Mouse (Mus musculus): ENCODE data around the gene Csk. TPM values are rescaled to one million over a fixed set of nuclear protein-coding genes. Genes with fewer than 3 reads are reported as not detected.

The Csk gene
- polyA plus RNA-seq, 1 experiment from 2014 or later, result 41.1 TPM

DNA sequence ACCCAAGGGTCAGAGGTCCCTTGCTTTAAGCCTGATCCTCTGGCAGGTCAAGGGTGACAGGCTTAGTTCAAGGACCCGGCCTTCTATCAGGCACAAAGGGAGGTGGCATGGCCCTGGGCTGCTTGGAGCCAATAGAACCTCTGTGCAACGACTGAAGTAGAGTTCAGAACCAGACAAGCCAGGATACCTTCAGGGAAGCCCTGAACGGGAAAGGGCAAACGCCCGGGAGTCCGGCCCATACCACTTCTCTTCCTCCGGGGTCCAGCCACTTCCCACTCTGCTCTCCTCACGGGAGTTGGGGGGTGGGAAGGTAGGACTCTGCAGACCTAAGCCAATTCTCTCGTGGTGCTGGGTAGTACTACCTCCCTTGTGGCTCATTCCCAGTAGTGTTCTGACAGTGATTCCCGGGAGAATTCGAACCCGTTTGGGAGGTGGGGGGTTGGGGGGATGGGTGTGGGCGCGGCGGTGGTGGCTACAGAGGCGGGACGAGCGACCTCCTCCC, 8.9 kb downstream of the Csk start:
- no peaks in the 10 kb centered on the region for H3K27me3 ChIP-seq
- WGBS, result under 1% methylated on average over 18 of the region's 18 CpGs
- peak overlapping the region; percentile 97 for H3K4me2 ChIP-seq (replicated peaks)
- H3K27ac ChIP-seq, result peak overlapping the region; percentile 97
- H3K36me3 ChIP-seq, result peaks cover 8% of the 10 kb centered on the region; the same call in 1 of the 2 replicates
- peak overlapping the region; percentile 100 for H3K9ac ChIP-seq
- ATAC-seq (ENCODE audit: insufficient number of reproducible peaks, insufficient read depth, low FRiP score, low TSS enrichment), result peak; percentile 3; the same call in 1 of the 2 replicates
- peaks cover 49% of the 10 kb centered on the region for H3K4me1 ChIP-seq
- peak overlapping the region; percentile 99 for H3K4me3 ChIP-seq
- H3K9me3 ChIP-seq, result no peaks in the 10 kb centered on the region

DNA sequence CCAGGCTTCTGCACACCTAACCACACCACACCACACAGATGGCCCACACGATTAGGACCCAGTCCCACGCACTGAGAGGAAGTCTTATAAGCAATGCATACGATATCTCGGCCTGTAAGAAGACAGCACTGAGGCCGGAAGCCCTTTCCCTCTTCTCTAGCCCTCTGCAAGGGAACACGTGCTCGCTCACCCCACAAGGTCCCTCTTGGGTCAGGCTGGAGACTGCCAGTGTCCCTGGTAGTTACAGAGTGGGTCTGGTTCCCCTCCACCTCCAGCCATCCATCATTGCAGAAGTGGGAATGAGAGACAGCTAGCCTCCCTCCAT, 9.6 kb downstream of the Csk start:
- Histone ChIP-seq H3K36me3 (peaks cover 8% of the 10 kb centered on the region; the same call in 1 of the 2 replicates), H3K27ac (0 out of 2 replicates have a peak overlapping the region, but pooled peaks have one; percentile 36), H3K9ac (peak overlapping the region; percentile 100), H3K27me3 (no peaks in the 10 kb centered on the region), H3K4me3 (peak overlapping the region; percentile 99), H3K4me2 (replicated peaks) (peak overlapping the region; percentile 97), H3K4me1 (peaks cover 56% of the 10 kb centered on the region), H3K9me3 (no peaks in the 10 kb centered on the region)
- 42% methylated on average over 7 of the region's 7 CpGs for WGBS
- ATAC-seq (ENCODE audit: insufficient number of reproducible peaks, insufficient read depth, low FRiP score, low TSS enrichment), result no peak

GRCm38 (mm10) chr9:57643169-57643855, 10.1 kb downstream of the Csk start:
- Histone ChIP-seq H3K4me1 (peaks cover 61% of the 10 kb centered on the region), H3K9me3 (no peaks in the 10 kb centered on the region), H3K36me3 (peaks cover 8% of the 10 kb centered on the region; the same call in 1 of the 2 replicates), H3K4me3 (peak overlapping the region; percentile 99), H3K27me3 (no peaks in the 10 kb centered on the region), H3K4me2 (replicated peaks) (peak overlapping the region; percentile 97), H3K9ac (peak overlapping the region; percentile 100), H3K27ac (0 out of 2 replicates have a peak overlapping the region, but pooled peaks have one; percentile 36)
- no peak for ATAC-seq (ENCODE audit: insufficient number of reproducible peaks, insufficient read depth, low FRiP score, low TSS enrichment)
- 55% methylated on average over 9 of the region's 9 CpGs for WGBS

DNA sequence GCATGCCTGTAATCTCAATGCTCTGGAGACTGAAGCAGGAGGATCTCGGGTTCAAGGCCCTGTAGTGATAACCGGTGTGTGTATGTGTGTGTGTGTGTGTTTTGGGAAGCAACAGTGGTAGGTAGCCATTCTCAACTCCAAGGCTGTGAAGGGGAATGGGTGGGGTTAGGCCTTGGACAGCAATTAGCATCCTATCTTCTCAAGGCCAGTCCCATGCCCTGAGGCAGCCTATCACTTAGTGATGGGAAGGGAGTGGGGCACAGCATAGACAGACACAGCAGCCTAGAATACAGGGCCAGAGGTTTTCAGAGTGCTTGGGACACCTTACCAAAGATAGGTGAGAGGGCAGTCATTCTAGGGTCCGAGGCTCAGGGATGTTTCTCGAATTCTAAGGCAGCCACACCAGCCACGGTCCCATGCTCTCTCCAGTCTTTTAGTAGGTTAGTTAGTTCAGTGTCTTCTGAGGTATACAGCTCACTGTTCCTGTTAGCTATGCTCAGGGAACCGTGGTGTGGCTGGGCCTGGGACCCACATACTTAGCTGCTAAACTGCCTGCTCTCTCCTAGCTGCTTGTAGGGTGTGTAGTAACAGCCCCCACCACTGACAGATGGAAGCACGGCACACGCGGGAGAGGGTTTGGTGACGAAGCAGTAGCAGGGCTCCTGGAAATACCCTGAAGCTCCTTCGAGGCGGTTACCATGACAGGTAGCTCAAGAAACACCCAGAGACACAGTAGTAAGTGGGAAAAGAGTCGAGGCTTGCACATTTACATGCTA, 11.5 kb downstream of the Csk start:
- WGBS, result 83% methylated on average over 13 of the region's 13 CpGs
- Histone ChIP-seq H3K4me3 (no peak overlapping the region), H3K36me3 (peaks cover 8% of the 10 kb centered on the region; the same call in 1 of the 2 replicates), H3K27ac (no peak overlapping the region), H3K27me3 (no peaks in the 10 kb centered on the region), H3K9ac (no peak overlapping the region), H3K4me1 (peaks cover 73% of the 10 kb centered on the region), H3K4me2 (replicated peaks) (no peak overlapping the region), H3K9me3 (no peaks in the 10 kb centered on the region)
- no peak for ATAC-seq (ENCODE audit: insufficient number of reproducible peaks, insufficient read depth, low FRiP score, low TSS enrichment)

DNA sequence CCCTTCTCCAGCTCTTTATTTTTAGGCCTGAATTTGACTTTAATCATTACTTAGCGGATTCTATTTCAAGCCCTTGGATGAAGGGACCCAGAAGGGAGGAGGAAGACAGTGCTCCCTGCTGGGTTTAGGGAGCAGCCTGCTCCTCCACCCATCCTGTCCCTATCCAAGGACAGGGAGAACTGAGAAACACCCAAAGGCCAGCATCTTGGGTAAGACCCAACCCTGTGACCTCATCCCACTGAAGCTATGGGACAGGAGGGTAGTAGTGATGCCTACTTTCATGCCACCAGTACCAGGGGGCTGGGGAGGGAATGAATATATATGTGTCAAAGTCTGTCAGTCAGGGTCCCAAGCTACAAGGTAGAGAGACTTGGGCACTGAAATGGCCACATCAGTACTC, 12.4 kb downstream of the Csk start:
- H3K27me3 ChIP-seq, result no peaks in the 10 kb centered on the region
- peak overlapping the region; percentile 37 for H3K4me2 ChIP-seq (replicated peaks)
- H3K4me1 ChIP-seq, result peaks cover 73% of the 10 kb centered on the region
- no peak for ATAC-seq (ENCODE audit: insufficient number of reproducible peaks, insufficient read depth, low FRiP score, low TSS enrichment)
- no peaks in the 10 kb centered on the region for H3K9me3 ChIP-seq
- 58% methylated on average over 1 of the region's 1 CpGs for WGBS
- H3K36me3 ChIP-seq, result peaks cover 8% of the 10 kb centered on the region; the same call in 1 of the 2 replicates
- H3K9ac ChIP-seq, result 0 out of 2 replicates have a peak overlapping the region, but pooled peaks have one; percentile 19
- H3K27ac ChIP-seq, result peak overlapping the region; percentile 87
- no peak overlapping the region for H3K4me3 ChIP-seq

- Histone ChIP-seq H3K4me1 (peaks cover 73% of the 10 kb centered on the region), H3K27ac (peak overlapping the region; percentile 87), H3K9me3 (no peaks in the 10 kb centered on the region), H3K9ac (no peak overlapping the region), H3K4me2 (replicated peaks) (peak overlapping the region; percentile 37), H3K36me3 (peaks cover 8% of the 10 kb centered on the region; the same call in 1 of the 2 replicates), H3K27me3 (no peaks in the 10 kb centered on the region), H3K4me3 (peak overlapping the region; percentile 6; the same call in 1 of the 2 replicates)
- WGBS, result 8% methylated on average over 15 of the region's 15 CpGs
- ATAC-seq (ENCODE audit: insufficient number of reproducible peaks, insufficient read depth, low FRiP score, low TSS enrichment), result no peak; the same call in 1 of the 2 replicates
Measured at GRCm38 (mm10) chr9:57640384-57640783, 13.0 kb downstream of the Csk start.

DNA sequence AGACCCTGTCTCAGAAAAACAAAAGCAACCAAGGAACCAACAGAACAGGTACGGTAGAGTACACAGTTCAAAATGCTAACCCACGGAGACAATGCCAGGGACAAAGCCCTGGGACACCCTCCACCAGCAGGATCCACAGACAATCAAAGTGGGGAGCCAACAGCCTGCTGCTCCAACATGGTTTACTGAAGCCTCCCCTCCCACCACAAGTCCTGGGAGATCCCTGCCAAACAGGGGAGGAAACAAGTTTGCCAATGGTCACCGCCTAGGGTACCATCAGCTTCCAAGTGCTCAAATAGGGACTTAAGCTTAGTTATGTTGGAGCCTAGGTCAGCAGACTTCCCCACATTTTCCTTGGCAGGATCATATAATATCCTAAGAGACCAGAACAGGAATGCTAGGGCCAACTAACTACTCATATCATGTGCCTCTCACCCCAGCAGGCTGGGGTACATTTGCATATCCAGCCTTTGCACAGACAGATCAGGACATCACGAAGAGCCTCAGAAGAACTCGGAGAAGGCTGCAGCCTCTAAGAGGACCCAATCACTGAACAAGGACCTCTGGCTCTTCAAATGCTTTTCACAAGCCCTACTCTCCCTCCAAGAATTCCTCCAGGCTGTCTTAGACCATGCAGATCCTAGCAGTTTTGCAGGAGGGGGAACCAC, 13.6 kb downstream of the Csk start:
- Histone ChIP-seq H3K27ac (peak overlapping the region; percentile 87), H3K27me3 (no peaks in the 10 kb centered on the region), H3K4me2 (replicated peaks) (peak overlapping the region; percentile 37), H3K9ac (0 out of 2 replicates have a peak overlapping the region, but pooled peaks have one; percentile 27), H3K4me1 (peaks cover 73% of the 10 kb centered on the region), H3K36me3 (peaks cover 8% of the 10 kb centered on the region; the same call in 1 of the 2 replicates), H3K4me3 (peak overlapping the region; percentile 6; the same call in 1 of the 2 replicates), H3K9me3 (no peaks in the 10 kb centered on the region)
- no peak for ATAC-seq (ENCODE audit: insufficient number of reproducible peaks, insufficient read depth, low FRiP score, low TSS enrichment)
- WGBS, result 59% methylated on average over 5 of the region's 5 CpGs

- no peak for ATAC-seq (ENCODE audit: insufficient number of reproducible peaks, insufficient read depth, low FRiP score, low TSS enrichment)
- H3K27me3 ChIP-seq, result no peaks in the 10 kb centered on the region
- H3K36me3 ChIP-seq, result peaks cover 16% of the 10 kb centered on the region; the same call in 1 of the 2 replicates
- H3K4me2 ChIP-seq (replicated peaks), result peak overlapping the region; percentile 37
- peaks cover 67% of the 10 kb centered on the region for H3K4me1 ChIP-seq
- no peak overlapping the region for H3K4me3 ChIP-seq
- peak overlapping the region; percentile 87 for H3K27ac ChIP-seq
- no peaks in the 10 kb centered on the region for H3K9me3 ChIP-seq
- H3K9ac ChIP-seq, result peak overlapping the region; percentile 29
- WGBS, result 12% methylated on average over 8 of the region's 8 CpGs
Measured at GRCm38 (mm10) chr9:57638651-57639459, 14.6 kb downstream of the Csk start.

- H3K9ac ChIP-seq, result 0 out of 2 replicates have a peak overlapping the region, but pooled peaks have one; percentile 8
- H3K27ac ChIP-seq, result peak overlapping the region; percentile 87
- ATAC-seq (ENCODE audit: insufficient number of reproducible peaks, insufficient read depth, low FRiP score, low TSS enrichment), result peak; percentile 36; the same call in 1 of the 2 replicates
- no peaks in the 10 kb centered on the region for H3K27me3 ChIP-seq
- H3K4me2 ChIP-seq (replicated peaks), result peak overlapping the region; percentile 37
- no peak overlapping the region for H3K4me3 ChIP-seq
- H3K4me1 ChIP-seq, result peaks cover 56% of the 10 kb centered on the region
- peaks cover 18% of the 10 kb centered on the region; the same call in 1 of the 2 replicates for H3K36me3 ChIP-seq
- WGBS, result 20% methylated on average over 6 of the region's 6 CpGs
- no peaks in the 10 kb centered on the region for H3K9me3 ChIP-seq
Measured at GRCm38 (mm10) chr9:57637741-57638322, 15.6 kb downstream of the Csk start.

- Histone ChIP-seq H3K27me3 (no peaks in the 10 kb centered on the region), H3K4me2 (replicated peaks) (peak overlapping the region; percentile 37), H3K36me3 (peaks cover 18% of the 10 kb centered on the region; the same call in 1 of the 2 replicates), H3K4me1 (peaks cover 51% of the 10 kb centered on the region), H3K4me3 (no peak overlapping the region), H3K9ac (no peak overlapping the region), H3K9me3 (no peaks in the 10 kb centered on the region), H3K27ac (peak overlapping the region; percentile 87)
- no peak for ATAC-seq (ENCODE audit: insufficient number of reproducible peaks, insufficient read depth, low FRiP score, low TSS enrichment)
- 17% methylated on average over 3 of the region's 3 CpGs for WGBS
Measured at GRCm38 (mm10) chr9:57637272-57637671, 16.2 kb downstream of the Csk start.

Measured in embryonic facial prominence, embryonic 12.5 days (tissue).